Mouse (Mus musculus) lung, adult 18-20 months (tissue): ENCODE data around the gene Cox4i1.

ENCODE experiments used
- DNase-seq, 2 experiments: peaks; one replicate each; pipeline ENCODE4 v3.0.0; 2022; ENCODE audit warnings: mixed read lengths in 2 of 2

Cox4i1 gene

GRCm38 (mm10) chr8:120696401-120697153, 28.6 kb downstream of the Cox4i1 start:
- no peak for DNase-seq

GRCm38 (mm10) chr8:120697154-120697978, 29.3 kb downstream of the Cox4i1 start:
- DNase-seq = peak; percentile 48 to 50

- no peak for DNase-seq
These were observed 29.9 kb downstream of the Cox4i1 start for GRCm38 (mm10) chr8:120697979-120698272.

- DNase-seq = no peak
These were observed 30.4 kb downstream of the Cox4i1 start for GRCm38 (mm10) chr8:120698426-120698825.

GRCm38 (mm10) chr8:120699079-120699478, 31.1 kb downstream of the Cox4i1 start:
- DNase-seq = no peak

GRCm38 (mm10) chr8:120699565-120699964, 31.5 kb downstream of the Cox4i1 start:
- DNase-seq = no peak

GRCm38 (mm10) chr8:120700053-120700452, 32.0 kb downstream of the Cox4i1 start:
- DNase-seq = no peak

- DNase-seq = peak in 1 of 2 experiments; percentile 45
These were observed 33.9 kb downstream of the Cox4i1 start for GRCm38 (mm10) chr8:120701758-120702465.

GRCm38 (mm10) chr8:120704203-120704602, 36.2 kb downstream of the Cox4i1 start:
- no peak for DNase-seq

GRCm38 (mm10) chr8:120705163-120705562, 37.1 kb downstream of the Cox4i1 start:
- no peak for DNase-seq

- DNase-seq = no peak
These were observed 38.2 kb downstream of the Cox4i1 start for GRCm38 (mm10) chr8:120706193-120706592.

GRCm38 (mm10) chr8:120709176-120709575, 41.2 kb downstream of the Cox4i1 start:
- DNase-seq = no peak

- no peak for DNase-seq
These were observed 47.2 kb downstream of the Cox4i1 start for GRCm38 (mm10) chr8:120715200-120715599.

- no peak for DNase-seq
These were observed 48.1 kb downstream of the Cox4i1 start for GRCm38 (mm10) chr8:120715996-120716680.

- no peak for DNase-seq
These were observed 51.7 kb downstream of the Cox4i1 start for GRCm38 (mm10) chr8:120719586-120720236.

GRCm38 (mm10) chr8:120723025-120723424, 55.0 kb downstream of the Cox4i1 start:
- no peak for DNase-seq
